Mouse (Mus musculus): ENCODE measurements around the gene Rnasel. TPM values are rescaled to one million over a fixed set of nuclear protein-coding genes. Genes with fewer than 3 reads are reported as not detected.

Gene Rnasel
- total and polyA plus RNA-seq, 2 experiments from 2014 or later: 16.8 to 21.6 TPM

- DNase-seq (ENCODE audit: low spot score) (no peak), ATAC-seq (no peak)
- Histone ChIP-seq H3K4me2 (ENCODE audit: low read depth, low read length) (no peak overlapping the region), H3K9me3 (ENCODE audit: low read length) (no peaks in the 10 kb centered on the region), H3K27me3 (ENCODE audit: insufficient read depth, low read length) (no peaks in the 10 kb centered on the region), H3K4me1 (ENCODE audit: insufficient read depth, low read length) (peaks cover 17% of the 10 kb centered on the region; the same call in 1 of the 2 replicates), H3K27ac (no peak overlapping the region), H3K4me3 (ENCODE audit: low read length) (no peak overlapping the region), H3K36me3 (ENCODE audit: insufficient read depth, low read length) (no peaks in the 10 kb centered on the region), H3K9ac (replicated peaks; ENCODE audit: low read length) (no peak overlapping the region)
- 84% methylated on average over 4 of the region's 4 CpGs for WGBS
- TF ChIP-seq CTCF (IDR thresholded peaks at IDR 0.05; ENCODE audit: low read depth): no peak
Measured at GRCm38 (mm10) chr1:153734866-153735265, 14.4 kb upstream of the Rnasel start.

GRCm38 (mm10) chr1:153736096-153736495 is 13.1 kb upstream of the Rnasel start:
- DNase-seq (ENCODE audit: low spot score) (no peak), ATAC-seq (no peak)
- H3K27me3 ChIP-seq (ENCODE audit: insufficient read depth, low read length): no peaks in the 10 kb centered on the region
- H3K4me1 ChIP-seq (ENCODE audit: insufficient read depth, low read length): peaks cover 17% of the 10 kb centered on the region; the same call in 1 of the 2 replicates
- no peaks in the 10 kb centered on the region for H3K36me3 ChIP-seq (ENCODE audit: insufficient read depth, low read length)
- 61% methylated on average over 6 of the region's 6 CpGs for WGBS
- H3K4me2 ChIP-seq (ENCODE audit: low read depth, low read length): no peak overlapping the region
- H3K9me3 ChIP-seq (ENCODE audit: low read length): no peaks in the 10 kb centered on the region
- no peak overlapping the region for H3K9ac ChIP-seq (replicated peaks; ENCODE audit: low read length)
- no peak overlapping the region for H3K27ac ChIP-seq
- TF ChIP-seq CTCF (IDR thresholded peaks at IDR 0.05; ENCODE audit: low read depth): no peak
- H3K4me3 ChIP-seq (ENCODE audit: low read length): no peak overlapping the region

DNA sequence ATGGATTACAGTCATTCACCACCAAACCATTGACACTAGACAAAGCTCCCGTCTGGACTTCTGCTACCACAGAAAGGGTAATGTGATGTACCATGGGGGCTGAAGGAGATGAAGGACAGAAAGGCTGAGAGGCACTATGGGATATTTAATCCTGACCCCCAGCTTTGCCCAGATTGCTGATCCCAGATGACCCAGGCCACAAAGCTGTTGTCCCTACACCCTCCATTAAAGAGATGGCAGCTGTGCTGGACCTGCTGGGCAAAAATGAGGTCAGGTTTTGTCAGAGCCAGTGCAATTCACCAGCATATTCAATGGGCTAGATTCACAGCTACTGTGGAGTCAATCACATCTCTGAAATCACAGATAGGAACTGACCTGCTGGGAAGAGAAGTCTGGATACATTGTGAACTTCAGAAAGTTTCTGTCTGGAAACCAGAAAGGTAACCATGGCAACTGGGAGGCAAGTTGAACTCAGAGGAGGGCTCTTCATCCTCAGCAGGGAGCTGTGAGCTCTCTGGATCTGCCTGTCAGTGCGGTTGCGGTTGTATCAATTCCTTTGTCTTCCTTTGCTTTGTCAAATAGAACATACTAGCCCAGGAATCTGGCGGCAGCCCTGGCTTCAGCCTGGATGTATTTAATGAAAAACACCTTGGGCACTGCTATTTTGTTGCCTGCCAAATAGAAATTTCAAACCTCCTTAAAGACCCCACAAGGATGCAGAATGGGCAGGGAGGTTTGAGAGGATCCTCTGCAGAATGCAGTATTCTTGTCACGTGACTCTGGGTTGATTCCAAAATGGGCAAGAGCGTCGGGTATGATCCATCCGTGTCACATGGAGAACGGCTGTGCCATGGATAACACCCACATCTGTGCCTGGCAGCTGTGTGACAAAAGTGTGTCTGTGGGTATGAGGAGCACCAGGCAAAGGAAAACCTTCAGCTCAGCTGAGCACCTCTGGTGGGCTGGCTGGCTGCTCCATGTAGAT is 11.8 kb upstream of the Rnasel start:
- Histone ChIP-seq H3K9me3 (ENCODE audit: low read length) (no peaks in the 10 kb centered on the region), H3K4me2 (ENCODE audit: low read depth, low read length) (no peak overlapping the region), H3K4me1 (ENCODE audit: insufficient read depth, low read length) (peaks cover 17% of the 10 kb centered on the region; the same call in 1 of the 2 replicates), H3K27ac (peak overlapping the region; percentile 17; the same call in 1 of the 2 replicates), H3K36me3 (ENCODE audit: insufficient read depth, low read length) (no peaks in the 10 kb centered on the region), H3K27me3 (ENCODE audit: insufficient read depth, low read length) (no peaks in the 10 kb centered on the region), H3K9ac (replicated peaks; ENCODE audit: low read length) (no peak overlapping the region), H3K4me3 (ENCODE audit: low read length) (no peak overlapping the region)
- DNase-seq (ENCODE audit: low spot score): peak; percentile 82
- WGBS: 17% methylated on average over 9 of the region's 9 CpGs
- ATAC-seq: peak; percentile 52
- TF ChIP-seq CTCF (IDR thresholded peaks at IDR 0.05; ENCODE audit: low read depth): no peak

DNA sequence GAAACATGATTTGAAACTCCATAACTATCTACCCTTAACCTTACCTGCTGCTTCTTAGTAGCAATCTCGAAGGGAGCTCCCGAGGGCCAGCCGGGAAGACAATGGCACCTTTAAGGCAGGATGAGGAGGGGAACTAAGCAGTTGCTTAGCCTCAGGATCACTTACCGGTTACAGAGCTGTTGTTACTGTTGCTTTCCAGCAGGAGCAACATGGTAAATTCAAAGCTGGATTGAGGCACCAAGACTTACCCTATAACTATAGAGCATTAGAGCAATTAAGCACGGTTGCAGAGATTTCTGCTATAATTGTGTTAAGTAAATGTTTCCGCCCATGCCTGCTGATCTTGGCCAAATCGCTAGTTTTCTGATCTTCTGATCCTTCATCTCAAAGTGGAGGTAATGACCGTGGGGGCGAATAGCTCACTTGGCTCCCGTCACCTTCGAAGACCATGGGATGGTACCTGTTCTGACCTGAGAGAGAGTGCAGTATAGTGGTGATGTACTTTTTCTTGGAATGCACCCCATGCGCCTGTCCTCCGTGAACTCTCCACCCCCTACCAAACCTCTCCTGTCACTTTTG is 9.7 kb upstream of the Rnasel start:
- peak; percentile 46 for DNase-seq (ENCODE audit: low spot score)
- ATAC-seq: no peak
- H3K9ac ChIP-seq (replicated peaks; ENCODE audit: low read length): 0 out of 2 replicates have a peak overlapping the region, but pooled peaks have one; percentile 33
- peak overlapping the region; percentile 69 for H3K4me2 ChIP-seq (ENCODE audit: low read depth, low read length)
- H3K36me3 ChIP-seq (ENCODE audit: insufficient read depth, low read length): no peaks in the 10 kb centered on the region
- peak overlapping the region; percentile 42 for H3K4me3 ChIP-seq (ENCODE audit: low read length)
- peak; percentile 43; the same call in 1 of the 2 replicates for TF ChIP-seq CTCF (IDR thresholded peaks at IDR 0.05; ENCODE audit: low read depth)
- H3K9me3 ChIP-seq (ENCODE audit: low read length): no peaks in the 10 kb centered on the region
- 25% methylated on average over 13 of the region's 13 CpGs for WGBS
- H3K27ac ChIP-seq: no peak overlapping the region
- no peaks in the 10 kb centered on the region for H3K27me3 ChIP-seq (ENCODE audit: insufficient read depth, low read length)
- peaks cover 17% of the 10 kb centered on the region; the same call in 1 of the 2 replicates for H3K4me1 ChIP-seq (ENCODE audit: insufficient read depth, low read length)

DNA sequence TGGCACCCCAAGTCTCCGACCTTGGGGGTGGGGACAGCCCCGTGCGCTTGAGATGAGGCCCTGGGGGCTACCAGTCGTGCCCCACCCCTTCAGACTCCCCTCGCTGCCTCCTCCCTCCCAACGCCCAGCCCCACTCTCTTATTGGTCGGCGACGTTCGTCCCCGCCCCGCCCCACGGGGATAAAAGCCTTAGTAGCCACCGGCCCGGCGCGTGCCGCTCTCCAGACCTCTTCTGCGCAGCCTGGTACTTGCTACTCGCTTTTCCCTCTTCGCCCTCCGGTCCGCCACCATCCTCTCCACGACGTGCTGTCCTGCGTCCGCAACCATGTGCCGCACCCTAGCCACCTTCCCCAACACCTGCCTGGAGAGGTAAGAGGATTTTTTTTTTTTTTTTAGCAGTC is 9.1 kb upstream of the Rnasel start, which contains the start of gene Rgs16:
Gene Rgs16, plus strand, starts transcription at position 205 of the 400 bp plus-strand sequence.
- DNase-seq (ENCODE audit: low spot score) (peak; percentile 87), ATAC-seq (peak; percentile 70; the same call in 1 of the 2 replicates)
- peak within 1 kb of the TSS; percentile 69 for H3K4me2 ChIP-seq (ENCODE audit: low read depth, low read length)
- 2% methylated on average over 28 of the region's 28 CpGs for WGBS
- H3K27me3 ChIP-seq (ENCODE audit: insufficient read depth, low read length): no peaks in the 10 kb centered on the region
- TF ChIP-seq CTCF (IDR thresholded peaks at IDR 0.05; ENCODE audit: low read depth): no peak
- peaks cover 17% of the 10 kb centered on the region; the same call in 1 of the 2 replicates for H3K4me1 ChIP-seq (ENCODE audit: insufficient read depth, low read length)
- H3K27ac ChIP-seq: no peak within 1 kb of the TSS
- peak within 1 kb of the TSS; percentile 33 for H3K9ac ChIP-seq (replicated peaks; ENCODE audit: low read length)
- peak within 1 kb of the TSS; percentile 42 for H3K4me3 ChIP-seq (ENCODE audit: low read length)
- H3K9me3 ChIP-seq (ENCODE audit: low read length): no peaks in the 10 kb centered on the region
- H3K36me3 ChIP-seq (ENCODE audit: insufficient read depth, low read length): no peaks in the 10 kb centered on the region

DNA sequence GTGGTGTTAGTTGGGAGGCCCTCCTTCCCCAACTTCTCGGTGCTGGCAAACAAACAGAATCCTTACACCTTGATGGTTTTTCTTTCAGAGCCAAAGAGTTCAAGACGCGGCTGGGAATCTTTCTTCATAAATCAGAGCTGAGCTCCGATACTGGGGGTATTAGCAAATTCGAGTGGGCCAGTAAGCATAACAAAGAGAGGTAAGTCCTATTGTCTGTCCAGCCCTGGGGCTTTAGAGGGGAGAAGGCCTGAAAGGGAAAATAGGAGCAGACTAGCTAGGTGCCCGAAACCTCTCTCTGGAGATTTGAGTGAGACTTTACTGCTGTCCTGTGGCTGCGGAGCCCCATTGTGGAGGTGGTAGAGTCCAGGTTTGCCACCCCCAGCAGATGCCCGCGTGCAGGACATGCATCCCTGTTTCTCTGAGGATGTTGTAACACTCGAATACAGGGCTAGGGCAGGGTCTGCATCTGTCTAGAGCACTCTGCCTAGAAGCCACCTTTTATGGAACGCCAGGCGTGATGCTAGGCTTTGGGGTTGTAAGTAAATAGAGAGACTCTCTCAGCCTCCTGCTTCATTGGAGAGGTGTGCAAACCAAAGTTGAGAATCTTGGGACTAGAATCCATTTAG is 8.3 kb upstream of the Rnasel start:
- no peak for ATAC-seq
- no peak for TF ChIP-seq CTCF (IDR thresholded peaks at IDR 0.05; ENCODE audit: low read depth)
- WGBS: 34% methylated on average over 12 of the region's 12 CpGs
- no peak for DNase-seq (ENCODE audit: low spot score)
- no peaks in the 10 kb centered on the region for H3K27me3 ChIP-seq (ENCODE audit: insufficient read depth, low read length)
- H3K4me2 ChIP-seq (ENCODE audit: low read depth, low read length): peak overlapping the region; percentile 69
- no peak overlapping the region for H3K27ac ChIP-seq
- H3K9ac ChIP-seq (replicated peaks; ENCODE audit: low read length): no peak overlapping the region
- no peaks in the 10 kb centered on the region for H3K36me3 ChIP-seq (ENCODE audit: insufficient read depth, low read length)
- peak overlapping the region; percentile 42 for H3K4me3 ChIP-seq (ENCODE audit: low read length)
- no peaks in the 10 kb centered on the region for H3K9me3 ChIP-seq (ENCODE audit: low read length)
- peaks cover 17% of the 10 kb centered on the region; the same call in 1 of the 2 replicates for H3K4me1 ChIP-seq (ENCODE audit: insufficient read depth, low read length)
